ENCODE assay signal across 8 mouse cellular contexts in genomic region chr19:42779531-42780155, GRCm38 (mm10). TPM values are rescaled to one million over a fixed set of nuclear protein-coding genes. Genes with fewer than 3 reads are reported as not detected.
A peak's percentile ranks its signal among the peaks of the same experiment; 100 is the strongest.
DNase-seq lines count a peak whose midpoint lies in the region; ATAC-seq lines count a peak whose summit lies in the region.

Gene Hps1, minus strand, starts transcription at chr19:42779978.

- H3K4me2 ChIP-seq in hindbrain, embryonic 15.5 days = peak within 1 kb of the TSS; percentile 69

- no peaks in the 10 kb centered on the region for H3K27me3 ChIP-seq in hindbrain, embryonic 15.5 days

- H3K9ac ChIP-seq in hindbrain, embryonic 15.5 days = peak within 1 kb of the TSS; percentile 65

- under 1% methylated on average over 43 of the region's 43 CpGs for WGBS in hindbrain, embryonic 15.5 days

- peaks cover 11% of the 10 kb centered on the region for H3K4me1 ChIP-seq in hindbrain, embryonic 15.5 days (replicated peaks)

- peak within 1 kb of the TSS; percentile 93 for H3K27ac ChIP-seq in hindbrain, embryonic 15.5 days (replicated peaks)

- H3K4me3 ChIP-seq in hindbrain, embryonic 15.5 days = peak within 1 kb of the TSS; percentile 69

- H3K9me3 ChIP-seq in hindbrain, embryonic 15.5 days = no peaks in the 10 kb centered on the region

- no peaks in the 10 kb centered on the region for H3K36me3 ChIP-seq in hindbrain, embryonic 15.5 days

- peak; percentile 94 for DNase-seq in R1 (ENCODE audit: low read depth, low spot score)
- DNase-seq in cerebellum, postnatal 25 days = peak; percentile 89
- peak; percentile 89 to 94 for DNase-seq in frontal cortex, postnatal 36 days (ENCODE audit: low spot score in 2 of 2)
- peak; percentile 90 for DNase-seq in left cerebral cortex, adult 11 months (ENCODE audit: low spot score)
- DNase-seq in lung, postnatal 4 days = peak; percentile 90 to 92
- DNase-seq in retina, postnatal 7 days (ENCODE audit: low read depth, low spot score) = peak; percentile 63
- peak; percentile 83 for DNase-seq in urinary bladder, adult 2 months (ENCODE audit: low spot score)

- peak; percentile 97 for ATAC-seq in hindbrain, embryonic 15.5 days (ENCODE audit: low FRiP score, low read depth)

RNA-seq across cellular contexts. Expression of gene Hps1, which starts in this region (rescaled TPM):
- 11.1 and 11.4 TPM in 2 replicates for polyA plus RNA-seq in hindbrain, embryonic 15.5 days (2015; fragmentation: Nextera tagmentation; extraction: Ambion mirVana)
- 21.4 and 24.3 TPM in 2 replicates for polyA plus RNA-seq in urinary bladder, adult 2 months (2012; rRNA removed)

Comparison
In these comparisons a context has a peak if more than half of its experiments do, and no peak if none do; other contexts are left out.
1. Peak in every context shown above with its lines: DNase-seq, ATAC-seq, H3K4me3 ChIP-seq and H3K27ac ChIP-seq.